Mouse (Mus musculus) ES-E14 (cell line): ENCODE results near the gene Il1rl2.

Experiments used
- HCFC1 ChIP-seq: IDR thresholded peaks from 2 replicates; pipeline ENCODE4 v1.6.1; 2012; ENCODE audit warnings: low read length, inconsistent platforms, borderline replicate concordance; ENCODE audit not compliant: insufficient read depth
- ZC3H11A ChIP-seq: IDR thresholded peaks from 2 replicates; pipeline ENCODE4 v1.6.1; 2012; ENCODE audit warnings: low read depth, mild to moderate bottlenecking, inconsistent platforms, low read length, borderline replicate concordance

DNA sequence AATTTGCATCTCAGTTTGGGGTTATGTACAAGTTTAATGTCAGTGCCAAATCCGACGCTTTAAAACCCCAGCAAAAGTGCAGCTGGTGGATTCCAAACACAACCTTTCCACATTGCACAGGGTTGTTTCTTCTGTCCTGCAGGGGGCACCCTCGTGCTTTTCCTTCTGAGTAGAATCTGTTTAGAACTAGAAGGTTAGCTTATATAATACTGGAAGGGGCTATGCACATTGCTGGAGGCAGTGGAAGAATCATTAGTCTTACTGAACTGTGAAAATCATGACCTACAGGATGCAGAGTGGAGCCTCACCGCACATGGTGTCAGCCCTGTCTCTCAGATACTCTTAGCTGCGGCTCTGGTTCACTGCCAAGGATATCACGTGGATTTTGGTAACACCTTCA, 55.7 kb downstream of the Il1rl2 start:
- 0 out of 2 replicates have a peak, but pooled peaks have one; percentile 60 for TF ChIP-seq ZC3H11A
- TF ChIP-seq HCFC1, result no peak
